Mouse (Mus musculus) neutrophil, adult 5-6 weeks (primary cell): ENCODE measurements at regions not wholly inside any gene's neighbourhood (a gene's known extent, or its start where the extent isn't known, plus 50 kb on each side); places are given as distances from the start of the nearest gene placed in this dataset.

Experiments used
- ATAC-seq: fragments of 151-379, 151-347 bp; 2 replicates; pipeline ENCODE4 v1.8.0; 2017; ENCODE audit warnings: mild to moderate bottlenecking, moderate TSS enrichment; ENCODE audit not compliant: insufficient number of reproducible peaks, poor library complexity, low FRiP score, severe bottlenecking; ENCODE audit errors: extremely low read depth

DNA sequence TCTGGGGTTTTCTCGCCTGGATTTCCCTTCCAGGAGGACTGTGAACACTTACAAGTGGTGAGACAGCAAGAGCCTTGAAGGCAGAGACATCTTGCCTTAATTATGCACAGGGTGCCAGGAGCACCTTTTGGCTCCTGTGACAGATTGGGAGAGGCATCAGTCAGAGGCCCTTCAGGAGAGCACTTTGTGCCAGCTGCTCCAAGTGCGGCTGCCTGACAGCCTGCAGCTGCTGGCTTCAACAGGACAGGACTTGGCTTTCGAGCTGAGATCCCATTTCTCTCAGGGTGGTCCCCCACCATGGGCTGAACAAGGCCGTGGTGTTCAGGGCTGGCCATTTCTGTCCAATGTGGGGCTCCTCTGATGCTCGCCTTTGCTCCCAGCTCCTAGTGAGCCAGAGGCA, 224.6 kb downstream of the H2al1j start:
- ATAC-seq, result no peak

DNA sequence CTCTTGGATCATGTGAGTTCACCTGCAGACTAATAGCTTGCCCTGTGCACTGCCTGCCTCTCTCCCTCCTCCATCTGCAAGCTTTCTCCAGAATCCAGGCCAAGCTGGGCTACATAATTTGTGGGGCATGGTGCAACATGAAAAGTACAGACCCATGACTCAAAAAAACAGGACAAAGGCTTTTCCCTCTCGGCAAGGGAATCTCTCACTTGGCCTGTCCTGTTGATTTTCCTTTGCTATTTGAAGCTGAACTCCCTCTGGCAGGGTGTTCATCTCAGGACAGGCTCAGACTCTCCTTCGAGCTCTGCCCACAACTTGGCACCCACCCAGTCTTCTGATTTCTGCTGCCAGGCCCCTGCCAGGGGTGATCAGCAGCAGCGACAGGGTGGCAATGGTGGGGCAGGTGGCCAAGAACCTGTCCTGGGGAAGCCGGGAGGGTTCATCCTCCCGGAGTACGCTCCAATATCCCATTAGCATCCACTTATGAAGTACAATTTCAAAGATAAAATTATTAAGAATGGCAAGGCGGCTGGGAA, 227.5 kb downstream of the H2al1j start:
- ATAC-seq, result no peak

DNA sequence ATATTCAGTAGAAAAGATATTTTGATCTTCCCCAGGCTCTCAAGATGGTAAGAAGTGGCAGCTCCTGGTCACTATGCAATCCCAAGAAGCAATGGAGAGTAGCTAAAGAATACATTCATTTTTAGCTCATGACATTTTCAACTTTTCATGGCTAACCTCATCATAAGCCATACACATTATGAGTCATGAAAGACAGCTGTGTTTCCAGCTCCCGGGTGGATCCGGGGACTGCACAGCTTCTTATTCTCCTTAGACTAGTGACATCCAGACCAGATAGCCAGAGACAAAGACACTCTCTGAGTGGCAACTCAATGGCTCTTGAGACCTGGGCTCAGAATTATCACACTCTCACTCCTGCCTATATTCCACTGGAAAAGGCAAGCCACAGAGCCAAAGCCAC, 230.6 kb downstream of the H2al1j start:
- ATAC-seq, result no peak

DNA sequence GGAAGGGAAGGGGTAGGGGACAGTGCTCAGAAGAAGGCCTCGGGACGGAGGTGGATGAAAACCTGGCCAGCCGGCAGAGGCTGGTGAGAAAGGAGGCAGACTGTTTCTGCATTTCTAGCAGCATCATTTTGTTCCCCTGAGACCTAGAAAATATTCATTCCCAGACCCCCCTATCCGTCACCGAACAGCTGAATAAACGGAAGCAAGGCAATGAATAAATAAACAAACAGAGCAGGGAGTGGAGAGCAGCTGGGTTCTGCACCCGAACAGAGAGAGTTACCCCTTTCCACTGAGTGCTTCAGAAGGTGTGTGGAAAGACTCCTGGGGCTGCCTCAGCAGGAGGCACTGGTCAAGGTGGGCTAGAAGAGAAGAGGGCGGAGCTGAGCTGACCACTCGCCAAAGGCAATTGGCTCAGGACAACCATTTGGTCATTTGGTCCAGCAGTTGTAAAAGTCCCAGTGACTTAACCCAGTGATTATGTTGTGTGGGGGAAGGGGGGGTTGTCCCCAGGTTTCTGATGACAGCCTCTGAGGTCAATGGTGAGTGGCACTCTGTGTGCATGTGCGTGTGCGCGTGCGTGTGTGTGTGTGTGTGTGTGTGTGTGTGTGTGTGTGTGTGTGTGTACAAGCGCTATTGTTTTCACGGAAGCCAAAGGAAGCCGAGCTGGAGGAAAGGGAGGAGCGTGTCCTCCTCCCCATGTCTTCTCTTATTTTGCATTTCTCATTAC, 233.1 kb downstream of the H2al1j start:
- no peak for ATAC-seq

DNA sequence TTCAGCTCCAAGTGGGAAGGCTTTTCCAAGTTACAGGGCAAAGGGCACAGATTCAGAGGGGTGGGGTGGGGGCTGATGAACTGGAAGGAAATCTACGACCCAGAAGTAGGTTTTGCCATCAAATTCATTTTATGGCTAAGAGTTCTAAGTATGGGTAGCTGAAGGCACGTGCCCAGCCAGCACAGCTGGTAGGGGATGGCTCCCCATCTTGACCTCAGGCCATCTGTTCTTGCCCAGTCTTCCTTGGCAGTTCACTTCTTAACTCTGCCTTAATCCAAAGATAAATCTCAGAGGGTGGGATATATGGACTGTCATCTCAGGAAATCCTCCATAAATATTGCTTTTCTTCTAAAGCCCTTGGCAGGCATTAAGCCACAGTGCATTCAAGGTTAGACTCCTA, 238.3 kb downstream of the H2al1j start:
- no peak for ATAC-seq

DNA sequence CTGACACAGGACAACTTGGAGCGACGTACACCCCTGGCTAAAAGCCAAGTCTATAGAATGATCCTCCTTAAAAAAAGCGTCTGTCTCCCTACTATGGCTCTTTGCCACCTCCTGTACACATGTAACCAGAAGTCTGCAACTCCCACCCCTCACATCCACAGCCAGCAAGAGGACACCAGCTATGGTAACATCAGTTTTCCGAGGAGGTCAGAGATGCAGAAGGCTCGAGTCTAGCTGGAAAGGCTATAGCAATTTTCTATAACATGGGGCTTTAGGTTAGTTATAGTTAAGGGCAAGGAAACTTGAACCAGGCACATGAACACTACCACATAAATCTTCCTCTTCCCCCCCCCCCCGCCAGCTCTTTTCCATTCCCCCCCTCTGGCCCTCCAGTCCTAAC, 240.2 kb downstream of the H2al1j start:
- ATAC-seq, result no peak

DNA sequence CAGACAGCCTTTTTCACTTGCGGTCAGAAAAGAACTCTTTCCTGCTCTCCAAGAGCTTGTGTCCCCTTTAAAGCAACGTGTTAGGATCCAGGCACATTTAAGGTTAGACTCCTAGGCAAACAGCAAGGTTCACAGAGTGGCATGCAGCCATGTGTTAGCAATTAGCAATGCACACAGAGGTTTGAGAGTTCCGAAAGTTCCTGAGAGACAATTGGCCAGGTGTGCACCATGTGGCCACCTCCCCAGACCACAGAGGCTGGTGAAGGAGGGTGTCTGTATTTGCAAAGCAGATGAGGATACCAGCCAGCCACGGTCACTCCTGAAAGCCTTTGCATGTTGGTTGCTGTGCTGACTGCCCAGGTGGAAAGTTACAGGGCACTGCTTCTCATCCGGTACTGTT, 240.6 kb downstream of the H2al1j start:
- no peak for ATAC-seq

DNA sequence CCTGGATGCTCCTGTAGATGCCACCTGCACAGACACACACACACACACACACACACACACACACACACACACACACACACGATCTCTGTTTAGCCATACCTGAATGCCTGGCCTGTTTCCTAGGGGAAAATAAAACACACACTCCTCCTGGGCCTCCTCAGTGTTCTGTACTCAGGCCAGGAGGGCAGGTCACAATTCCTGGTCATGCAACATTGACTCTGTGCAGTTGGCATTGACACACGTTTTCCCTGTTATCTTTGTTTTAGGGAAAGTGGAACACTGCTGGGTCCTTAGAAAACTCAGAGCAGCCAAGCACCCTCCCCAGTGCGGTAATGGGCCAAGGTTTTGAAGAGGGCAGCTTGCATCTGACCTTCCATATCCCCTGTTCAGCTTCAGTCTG, 246.7 kb downstream of the H2al1j start:
- ATAC-seq, result no peak

DNA sequence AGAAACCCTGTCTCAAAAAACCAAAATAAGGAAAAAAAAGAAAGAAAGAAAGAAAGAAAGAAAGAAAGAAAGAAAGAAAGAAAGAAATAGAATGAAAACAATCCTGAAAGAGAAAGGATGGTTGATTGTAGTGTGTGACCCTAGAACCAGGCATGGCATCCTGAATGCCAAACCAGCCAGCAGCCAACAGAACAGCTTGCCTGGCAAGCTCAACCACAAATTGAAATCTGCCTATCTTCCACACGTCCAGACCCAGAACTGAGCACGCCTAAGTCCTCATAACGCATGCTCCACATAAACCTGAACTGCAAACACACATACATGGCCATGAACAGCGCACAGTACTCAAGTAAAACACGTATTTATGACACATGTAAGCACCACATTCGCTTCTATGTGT, 247.9 kb downstream of the H2al1j start:
- ATAC-seq, result no peak

DNA sequence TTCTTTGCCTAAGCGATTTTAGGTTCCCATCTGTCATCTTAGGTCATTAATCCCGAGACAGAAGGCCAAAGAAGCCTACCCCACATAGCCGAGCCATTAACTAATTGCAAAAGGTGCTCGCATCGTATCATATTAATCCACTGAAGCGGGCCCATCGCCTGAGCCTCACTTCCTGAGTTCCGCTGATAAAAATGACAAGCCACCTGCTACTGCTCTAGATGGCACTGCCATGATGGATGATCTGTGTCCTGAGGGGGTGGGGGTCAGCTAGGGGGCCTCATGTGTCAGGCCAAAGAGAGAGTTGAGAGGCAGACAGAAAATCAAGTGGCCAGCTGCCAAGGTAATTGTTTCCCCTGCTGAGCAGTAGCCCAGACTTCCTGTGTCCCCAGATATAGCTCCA, 248.7 kb downstream of the H2al1j start:
- ATAC-seq, result no peak

DNA sequence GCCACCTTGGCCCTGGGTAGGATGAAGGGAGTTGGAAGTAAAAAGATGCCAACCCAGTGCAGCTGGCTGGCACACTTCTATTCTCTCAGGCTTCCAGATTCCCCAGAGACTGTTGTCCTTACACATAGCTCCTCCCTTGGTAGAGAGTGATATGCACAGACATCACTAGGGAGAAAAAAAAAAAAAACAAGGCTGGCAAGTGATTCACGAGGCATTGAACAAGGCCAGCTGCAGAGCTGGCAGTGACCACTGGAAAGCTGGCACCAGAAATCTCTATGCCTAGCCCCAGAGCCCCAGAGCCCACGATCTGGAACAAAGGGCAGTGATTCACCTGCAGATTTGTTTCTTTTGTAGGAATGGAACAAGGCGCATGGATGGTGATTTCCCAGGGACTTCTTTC, 249.7 kb downstream of the H2al1j start:
- no peak for ATAC-seq

DNA sequence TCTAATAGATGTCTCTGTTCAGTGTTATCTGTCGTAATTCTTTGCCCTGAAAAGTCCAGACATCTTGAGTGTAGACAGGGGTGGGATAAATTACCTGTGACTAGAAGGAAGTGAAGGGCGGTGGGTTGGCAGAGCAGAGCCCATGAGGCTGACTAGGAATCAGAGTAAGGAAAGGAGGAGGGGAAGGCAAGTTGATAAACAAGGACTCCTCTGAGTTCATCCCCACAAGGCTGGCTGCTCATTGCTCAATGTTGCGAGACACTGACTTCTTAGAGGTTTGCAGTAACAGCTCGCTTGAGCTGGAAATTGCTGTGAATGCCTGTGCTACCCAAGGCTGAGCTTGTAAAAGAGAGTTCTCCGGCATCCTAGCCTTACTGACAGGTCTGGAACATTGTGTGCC, 257.7 kb downstream of the H2al1j start:
- ATAC-seq, result no peak

DNA sequence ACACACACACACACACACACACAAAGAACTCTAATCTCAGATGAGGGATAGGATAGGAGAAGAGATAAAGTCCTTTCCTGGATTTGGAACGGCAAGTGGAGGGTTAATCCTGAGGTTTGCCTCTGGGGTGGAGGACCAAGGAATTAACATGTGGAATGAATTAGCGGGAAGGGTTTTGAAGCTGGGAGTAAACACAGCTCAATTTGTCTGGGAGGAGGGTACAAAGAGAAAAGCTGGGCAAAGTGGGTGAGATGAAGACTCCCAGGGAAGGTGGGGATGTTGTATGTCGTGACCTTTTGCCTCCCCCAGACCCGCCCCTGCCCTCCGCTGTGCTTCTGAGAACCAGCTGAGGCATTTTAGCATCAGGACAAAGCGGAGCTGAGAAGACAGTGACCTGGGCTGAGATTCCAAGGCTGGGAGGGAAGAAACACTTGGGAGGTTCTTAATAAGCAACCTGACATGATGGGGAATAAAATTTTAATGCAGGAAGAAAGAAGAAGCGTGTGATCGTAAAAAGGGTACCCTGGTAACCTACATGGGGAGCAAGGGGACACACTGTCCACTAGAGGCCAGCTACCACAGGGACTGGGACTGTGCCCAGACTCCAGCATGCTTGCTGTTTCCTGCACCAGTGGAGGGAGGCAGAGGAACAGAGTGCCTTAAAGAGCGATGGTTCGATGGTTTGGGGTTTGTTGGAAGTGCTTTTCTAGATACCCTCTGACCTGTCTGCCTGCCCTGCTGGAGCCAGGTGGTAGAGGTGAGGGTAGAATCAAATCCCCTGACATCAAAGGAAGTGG, 264.0 kb downstream of the H2al1j start:
- ATAC-seq, result no peak

DNA sequence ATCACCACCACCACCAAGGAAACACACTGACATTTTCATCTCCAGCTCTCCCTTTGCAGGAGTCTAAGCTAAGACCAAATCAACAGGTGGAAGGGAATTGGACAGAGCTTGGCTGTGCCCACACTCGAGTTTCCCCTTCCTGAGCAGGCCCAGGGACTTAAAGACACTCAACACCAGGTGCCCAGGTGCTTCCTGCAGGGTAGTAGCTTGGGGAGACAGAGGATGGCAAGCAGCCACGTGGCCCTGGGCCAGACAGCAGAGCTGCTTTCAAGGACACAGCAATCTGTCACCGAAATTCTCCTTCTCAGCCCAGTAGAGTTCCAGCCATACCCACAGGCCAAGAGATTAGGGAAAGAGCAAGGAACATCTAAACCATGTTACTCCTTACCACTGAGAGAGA, 266.9 kb downstream of the H2al1j start:
- no peak for ATAC-seq

DNA sequence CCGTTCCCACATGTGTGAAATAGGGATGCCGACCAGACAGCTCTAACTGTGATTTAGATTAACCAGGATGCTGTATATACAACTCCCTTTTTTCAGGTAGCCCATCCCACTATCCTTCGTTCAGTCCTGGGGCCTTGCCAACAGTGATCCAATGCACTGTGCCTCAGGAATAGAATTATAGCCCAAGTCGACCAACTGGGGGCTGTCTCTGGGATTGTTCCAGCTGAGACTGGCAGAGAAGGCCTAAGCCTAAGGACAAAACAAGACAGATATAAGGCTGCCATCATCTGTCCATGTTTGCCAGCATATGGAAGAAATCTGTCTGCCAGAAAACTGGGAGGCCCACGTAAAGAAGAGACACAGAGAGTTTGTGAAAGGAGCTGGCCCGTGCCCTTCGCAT, 269.9 kb downstream of the H2al1j start:
- no peak for ATAC-seq

DNA sequence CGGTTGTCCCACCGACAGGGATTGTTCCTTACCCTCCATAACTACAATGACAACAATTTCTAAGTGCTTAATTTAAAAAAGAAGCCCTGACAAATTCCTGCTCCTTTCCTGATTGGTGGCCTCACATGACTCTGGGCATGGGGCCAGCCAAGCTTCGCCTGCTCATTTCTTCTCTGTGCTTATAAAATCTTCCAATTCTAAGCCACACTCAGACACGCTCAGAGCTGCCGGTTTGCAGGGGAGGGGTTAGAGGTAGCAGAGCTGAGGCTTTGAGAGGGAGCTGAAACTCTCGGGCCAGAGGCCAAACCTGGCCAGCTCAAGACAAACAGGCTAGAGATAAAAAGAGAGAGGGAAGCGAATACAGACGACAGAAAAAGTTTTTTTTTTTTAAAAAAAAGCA, 286.6 kb downstream of the H2al1j start:
- no peak for ATAC-seq

DNA sequence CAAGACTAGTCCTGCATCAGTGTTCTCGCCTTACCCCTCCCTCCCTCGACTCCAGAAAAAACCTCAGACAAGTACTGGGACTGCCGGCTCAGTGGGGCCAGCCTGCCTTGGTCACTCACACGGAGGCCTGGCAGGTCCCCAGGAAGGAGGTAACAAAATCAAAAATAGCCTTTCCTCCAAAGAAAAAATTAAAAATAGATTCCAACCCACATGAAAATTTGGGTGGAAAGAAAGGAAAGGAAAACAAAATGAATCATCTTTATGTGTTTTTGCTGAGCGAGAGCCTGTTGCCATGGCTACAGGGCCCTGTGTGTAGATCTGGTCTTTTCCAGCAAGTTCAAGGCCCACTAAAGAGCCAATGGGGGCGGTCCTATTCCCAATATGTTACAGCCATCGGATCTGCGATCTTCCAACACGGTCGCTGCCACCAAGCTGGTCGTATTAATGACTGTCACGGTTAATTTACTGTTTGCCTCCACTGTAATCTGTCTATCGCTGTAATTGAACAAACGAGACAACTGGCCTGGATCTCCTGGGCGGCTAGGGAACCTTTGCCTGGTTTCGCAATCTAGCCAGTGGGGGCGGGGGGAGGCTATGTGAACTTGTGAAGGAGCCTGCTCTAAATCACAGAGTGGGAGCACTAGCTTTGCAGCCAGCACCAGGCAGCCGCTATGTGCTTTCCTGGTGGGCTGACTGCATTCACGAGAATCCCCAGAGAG, 293.6 kb downstream of the H2al1j start:
- no peak for ATAC-seq

DNA sequence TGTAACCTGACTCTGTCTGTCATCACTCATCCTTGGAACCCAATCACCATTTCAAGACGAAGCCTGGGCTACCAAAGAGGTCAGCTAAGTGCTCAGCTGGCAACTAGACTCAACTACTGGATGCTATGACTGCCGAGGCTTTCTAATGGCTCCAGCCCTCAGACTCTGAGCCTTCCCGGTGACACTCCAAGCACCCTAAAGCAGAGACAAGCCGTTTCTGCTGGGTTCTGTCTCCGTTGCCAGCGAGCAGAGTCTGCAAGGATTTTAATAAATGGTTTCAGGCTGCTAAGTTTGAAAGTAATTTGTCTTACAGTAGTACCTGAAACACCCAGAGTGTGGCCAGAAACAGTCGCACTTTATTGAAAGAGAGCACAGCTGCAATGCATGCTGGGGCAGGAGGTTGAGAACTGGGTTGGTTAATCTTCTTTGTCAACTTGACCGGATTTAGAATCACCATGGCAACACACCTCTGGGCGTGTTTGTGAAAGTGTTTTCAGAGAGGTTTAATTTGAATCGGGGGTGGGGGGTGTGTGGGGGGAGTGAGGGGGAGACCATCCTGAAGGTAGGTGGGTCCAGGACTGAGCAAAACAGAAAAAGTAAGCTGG, 298.8 kb downstream of the H2al1j start:
- no peak for ATAC-seq

DNA sequence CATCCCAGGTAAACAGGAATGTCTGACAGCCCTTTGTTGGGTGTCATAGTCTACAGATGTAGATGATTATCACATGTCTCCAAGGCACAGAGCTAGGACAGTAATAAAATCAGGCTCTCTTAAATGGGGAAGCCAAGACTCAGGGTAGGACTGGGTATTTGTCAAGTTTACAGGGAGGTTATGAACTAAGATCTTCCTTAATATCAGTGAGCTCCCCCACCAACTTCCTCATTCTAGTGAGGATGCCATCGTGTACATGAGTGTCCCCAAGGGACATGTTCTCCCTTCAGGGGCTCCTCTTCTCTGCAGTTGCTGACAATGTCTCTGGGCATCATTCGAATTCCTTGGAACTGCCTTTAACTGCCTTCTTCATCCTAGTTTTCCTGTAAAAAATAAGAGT, 301.7 kb downstream of the H2al1j start:
- ATAC-seq, result no peak
